Mouse (Mus musculus) CH12.LX (cell line): ENCODE data around the gene Ccdc32.

Experiments used
- CTCF ChIP-seq, 2 experiments: IDR thresholded peaks in 1 of 2; conservative IDR thresholded peaks in 1 of 2; 2 replicates each; pipeline ENCODE4 v1.5.1; 2011 to 2012; ENCODE audit warnings: low read depth in 2 of 2, low read length in 2 of 2, improper control_type of control experiment in 1 of 2, inconsistent platforms in 1 of 2, mild to moderate bottlenecking in 1 of 2, moderate library complexity in 1 of 2
- HCFC1 ChIP-seq: IDR thresholded peaks from 2 replicates; pipeline ENCODE4 v1.6.1; 2012; ENCODE audit warnings: low read depth, mild to moderate bottlenecking, inconsistent platforms, low read length, improper control_type of control experiment
- JUN ChIP-seq: IDR thresholded peaks from 2 replicates; pipeline ENCODE4 v1.6.1; 2011; ENCODE audit warnings: low read depth, mild to moderate bottlenecking, low read length, improper control_type of control experiment, moderate library complexity; ENCODE audit not compliant: insufficient read depth
- POLR2A ChIP-seq: IDR thresholded peaks from 2 replicates; pipeline ENCODE4 v1.6.1; 2011; ENCODE audit warnings: low read depth, mild to moderate bottlenecking, improper control_type of control experiment, low read length

- TF ChIP-seq CTCF (conservative IDR thresholded peaks at IDR 0.05 in 1 of 2, IDR thresholded peaks at IDR 0.05 in 1 of 2; ENCODE audit: low read depth in 2 of 2, low read length in 2 of 2), result no peak
- TF ChIP-seq JUN, result no peak
- no peak for TF ChIP-seq POLR2A
- TF ChIP-seq HCFC1, result no peak
These were observed 59.5 kb downstream of the Ccdc32 start for GRCm38 (mm10) chr2:118969585-118970147.
